Mouse (Mus musculus) bone marrow, adult 2 months (tissue): ENCODE data around the gene Gak. TPM values are rescaled to one million over a fixed set of nuclear protein-coding genes. Genes with fewer than 3 reads are reported as not detected.

Source experiments
- H3K27ac ChIP-seq: fragments of 200-500 bp; 2 replicates; pipeline ENCODE4 v1.5.1; 2012; ENCODE audit warnings: low read depth, mild to moderate bottlenecking, control low read depth, inconsistent platforms, low read length; ENCODE audit not compliant: control insufficient read depth, poor library complexity, insufficient read depth
- H3K4me1 ChIP-seq: fragments of 200-500 bp; 2 replicates; pipeline ENCODE4 v1.6.1; 2011; ENCODE audit warnings: low read length; ENCODE audit not compliant: control insufficient read depth, insufficient read depth
- H3K4me3 ChIP-seq: fragments of 200-500 bp; replicated peaks from 2 replicates; pipeline ENCODE3; 2011; ENCODE audit warnings: mild to moderate bottlenecking, low read depth, low read length, control low read depth; ENCODE audit not compliant: control insufficient read depth
- CTCF ChIP-seq: fragments of 200-500 bp; IDR thresholded peaks from 2 replicates; pipeline ENCODE4 v1.5.1; 2011; ENCODE audit warnings: low read length, control low read depth; ENCODE audit not compliant: control insufficient read depth, insufficient read depth
- POLR2A ChIP-seq: fragments of 200-500 bp; IDR thresholded peaks from 2 replicates; pipeline ENCODE4 v1.6.1; 2011; ENCODE audit warnings: low read depth, mild to moderate bottlenecking, control low read depth, low read length, borderline replicate concordance; ENCODE audit not compliant: control insufficient read depth
- WGBS: fragments of 180-500 bp; shearing (Covaris S2); methylation state at CpG from one replicate; pipeline ENCODE4 v1.1.7; 2018; 5-methylcytosine and 5-hydroxymethylcytosine counted together
- polyA plus RNA-seq: library from polyadenylated mRNA; stranded (reverse); fragments of >200 nt; gene quantifications from 2 replicates; pipeline ENCODE4 v1.2.4, GENCODE M21; 2011; ENCODE audit warnings: low replicate concordance; ENCODE audit not compliant: missing spikeins, insufficient read depth, insufficient read length

The Gak gene
- polyA plus RNA-seq, 1 experiment, result 52.3 TPM

DNA sequence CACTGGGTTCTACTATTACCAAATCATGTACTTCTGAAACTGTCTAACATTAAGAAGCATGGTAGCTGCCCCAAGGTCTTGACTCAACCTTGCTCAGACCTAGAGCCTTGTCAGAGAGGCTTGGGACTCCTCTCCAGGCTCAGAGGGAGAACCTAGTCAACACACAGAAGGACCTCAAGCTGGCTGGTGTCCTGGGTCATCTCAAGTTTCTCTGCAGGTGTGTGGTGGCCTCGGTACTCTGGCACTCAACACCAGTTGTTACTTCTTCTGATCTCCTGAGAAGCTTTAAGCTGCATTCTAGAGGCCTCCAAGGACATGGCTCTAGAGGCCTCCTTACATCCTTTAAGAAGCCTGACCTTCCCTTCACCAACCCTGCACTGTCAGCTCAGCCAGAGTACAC is 75.5 kb downstream of the Gak start:
- no peaks in the 10 kb centered on the region for H3K4me1 ChIP-seq
- 66% methylated on average over 1 of the region's 1 CpGs for WGBS
- TF ChIP-seq POLR2A, result no peak
- no peak for TF ChIP-seq CTCF
- no peak overlapping the region for H3K4me3 ChIP-seq
- H3K27ac ChIP-seq, result no peak overlapping the region

GRCm38 (mm10) chr5:108550207-108550594 is 79.4 kb downstream of the Gak start:
- no peak overlapping the region for H3K4me3 ChIP-seq
- peaks cover 3% of the 10 kb centered on the region; the same call in 1 of the 2 replicates for H3K4me1 ChIP-seq
- WGBS, result 6% methylated on average over 16 of the region's 16 CpGs
- TF ChIP-seq POLR2A (no peak), CTCF (no peak)
- H3K27ac ChIP-seq, result no peak overlapping the region

GRCm38 (mm10) chr5:108549489-108550206 is 79.9 kb downstream of the Gak start, which contains the start of gene Cplx1:
Gene Cplx1 (minus strand): TSS chr5:108550024.
- no peak within 1 kb of the TSS for H3K27ac ChIP-seq
- no peak within 1 kb of the TSS for H3K4me3 ChIP-seq
- 4% methylated on average over 55 of the region's 56 CpGs for WGBS
- TF ChIP-seq CTCF (no peak), POLR2A (no peak)
- H3K4me1 ChIP-seq, result peaks cover 3% of the 10 kb centered on the region; the same call in 1 of the 2 replicates

GRCm38 (mm10) chr5:108549137-108549488 is 80.4 kb downstream of the Gak start:
- H3K4me3 ChIP-seq, result no peak overlapping the region
- no peak overlapping the region for H3K27ac ChIP-seq
- H3K4me1 ChIP-seq, result peaks cover 3% of the 10 kb centered on the region; the same call in 1 of the 2 replicates
- 24% methylated on average over 7 of the region's 7 CpGs for WGBS
- no peak for TF ChIP-seq CTCF

- TF ChIP-seq CTCF (no peak), POLR2A (no peak)
- H3K4me1 ChIP-seq, result peaks cover 3% of the 10 kb centered on the region; the same call in 1 of the 2 replicates
- H3K4me3 ChIP-seq, result no peak overlapping the region
- H3K27ac ChIP-seq, result no peak overlapping the region
- 76% methylated on average over 5 of the region's 5 CpGs for WGBS
Measured at GRCm38 (mm10) chr5:108547636-108548035, 81.9 kb downstream of the Gak start.

GRCm38 (mm10) chr5:108543516-108544291 is 85.9 kb downstream of the Gak start:
- Histone ChIP-seq H3K4me1 (peaks cover 3% of the 10 kb centered on the region; the same call in 1 of the 2 replicates), H3K4me3 (no peak overlapping the region), H3K27ac (no peak overlapping the region)
- no peak for TF ChIP-seq CTCF
- WGBS, result 60% methylated on average over 7 of the region's 7 CpGs

- WGBS, result 89% methylated on average over 2 of the region's 2 CpGs
Measured at GRCm38 (mm10) chr5:108534188-108534587, 95.4 kb downstream of the Gak start.

DNA sequence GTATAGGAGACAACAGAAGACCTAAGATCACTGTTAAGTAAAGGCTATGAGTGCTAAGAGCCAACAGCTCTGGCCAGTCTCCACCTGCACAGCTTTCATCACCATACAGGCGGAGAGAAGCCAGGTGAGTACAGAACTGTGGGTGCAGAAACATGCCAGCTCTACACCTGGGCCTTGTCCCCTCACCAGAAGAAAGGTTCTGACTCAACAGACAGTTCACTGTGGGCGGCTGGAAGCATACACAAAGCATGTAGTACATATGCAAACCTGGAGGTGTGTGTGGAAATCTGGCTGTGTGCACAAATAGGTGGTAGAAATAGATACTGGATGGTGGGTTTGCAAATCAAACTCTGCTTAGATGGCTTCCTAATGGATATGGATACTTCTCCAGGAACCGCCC is 107.0 kb downstream of the Gak start:
- Histone ChIP-seq H3K27ac (no peak overlapping the region), H3K4me3 (no peak overlapping the region), H3K4me1 (no peaks in the 10 kb centered on the region)
- TF ChIP-seq POLR2A, result no peak
- 73% methylated on average over 3 of the region's 3 CpGs for WGBS

More at GRCm38 (mm10) chr5:108534188-108534587, 95.4 kb downstream of the Gak start:
- no peak overlapping the region for H3K27ac ChIP-seq
- TF ChIP-seq POLR2A (no peak), CTCF (no peak)
- H3K4me1 ChIP-seq, result no peaks in the 10 kb centered on the region
- H3K4me3 ChIP-seq, result no peak overlapping the region

GRCm38 (mm10) chr5:108521896-108522295 is 107.7 kb downstream of the Gak start:
- Histone ChIP-seq H3K4me1 (no peaks in the 10 kb centered on the region), H3K4me3 (no peak overlapping the region), H3K27ac (no peak overlapping the region)
- WGBS, result 65% methylated on average over 3 of the region's 3 CpGs
- no peak for TF ChIP-seq POLR2A
- TF ChIP-seq CTCF, result no peak
